Mouse (Mus musculus): ENCODE data around the gene Relch. TPM values are rescaled to one million over a fixed set of nuclear protein-coding genes. Genes with fewer than 3 reads are reported as not detected.

The Relch gene
- polyA plus RNA-seq (2012; rRNA removed), result 14.0 and 20.2 TPM in 2 replicates

GRCm38 (mm10) chr1:105663171-105663961 is at the start of gene Relch, which contains the start of gene Pign:
TSS of gene Relch (plus strand) at chr1:105663861.
TSS of gene Pign (minus strand) at chr1:105663677.

GRCm38 (mm10) chr1:105780457-105781364 is 117.0 kb downstream of the Relch start, which contains the start of gene Tnfrsf11a:
TSS of gene Tnfrsf11a (plus strand) at chr1:105780718.

Other genes starting within 250 kb of the Relch start
- 1.1 and 2.5 TPM in 2 replicates for gene Pign, start 184 bp upstream of the Relch start, polyA plus RNA-seq (2012; rRNA removed)
- gene Tnfrsf11a, start 116.9 kb downstream of the Relch start, polyA plus RNA-seq (2012; rRNA removed), result 3.7 and 5.9 TPM in 2 replicates

Measured in stomach, adult 2 months (tissue).